Mouse (Mus musculus): Measurements from ENCODE around the gene Sult4a1.

GRCm38 (mm10) chr15:84073911-84074704, 31.4 kb downstream of the Sult4a1 start:
- TF ChIP-seq CTCF (IDR thresholded peaks at IDR 0.05) (peak; percentile 89), EP300 (IDR thresholded peaks at IDR 0.05) (no peak)

All from lung, postnatal 0 days (tissue).